Comparison of ENCODE assay signal across 8 mouse cellular contexts in genomic region chr17:83706594-83707126, GRCm38 (mm10). TPM values are rescaled to one million over a fixed set of nuclear protein-coding genes. Genes with fewer than 3 reads are reported as not detected.
A peak's percentile ranks its signal among the peaks of the same experiment; 100 is the strongest.
DNase-seq lines count a peak whose midpoint lies in the region; ATAC-seq and TF ChIP-seq lines count a peak whose summit lies in the region.

No protein-coding gene starts in this region.

- peaks cover 40% of the 10 kb centered on the region for H3K36me3 ChIP-seq in E14TG2a.4 (ENCODE audit: insufficient read depth, low read length)
- H3K36me3 ChIP-seq in embryonic facial prominence, embryonic 14.5 days (ENCODE audit: control insufficient read depth, insufficient read depth, low read length), result peaks cover 25% of the 10 kb centered on the region
- peaks cover 11% of the 10 kb centered on the region for H3K36me3 ChIP-seq in heart, embryonic 16.5 days (ENCODE audit: control insufficient read depth, insufficient read depth)

- peak overlapping the region; percentile 95 for H3K9ac ChIP-seq in embryonic facial prominence, embryonic 14.5 days (ENCODE audit: low read depth, low read length)
- H3K9ac ChIP-seq in heart, embryonic 16.5 days (ENCODE audit: low read length), result peak overlapping the region; percentile 94

- H3K9me3 ChIP-seq in E14TG2a.4 (ENCODE audit: low read length), result no peaks in the 10 kb centered on the region
- H3K9me3 ChIP-seq in embryonic facial prominence, embryonic 14.5 days (ENCODE audit: control insufficient read depth, low read length), result no peaks in the 10 kb centered on the region
- no peaks in the 10 kb centered on the region for H3K9me3 ChIP-seq in heart, embryonic 16.5 days (replicated peaks; ENCODE audit: control insufficient read depth, low read length)

- TF ChIP-seq CTCF in E14TG2a.4 (conservative IDR thresholded peaks at IDR 0.05; ENCODE audit: low read length), result no peak

- peaks cover 82% of the 10 kb centered on the region for H3K4me1 ChIP-seq in E14TG2a.4 (replicated peaks; ENCODE audit: low read depth, low read length)
- H3K4me1 ChIP-seq in embryonic facial prominence, embryonic 14.5 days (ENCODE audit: control insufficient read depth, insufficient read depth, low read length), result peaks cover 9% of the 10 kb centered on the region
- H3K4me1 ChIP-seq in heart, embryonic 16.5 days (ENCODE audit: control insufficient read depth, insufficient read depth, low read length), result peaks cover 9% of the 10 kb centered on the region

- H3K27ac ChIP-seq in embryonic facial prominence, embryonic 14.5 days (replicated peaks; ENCODE audit: low read depth, low read length), result peak overlapping the region; percentile 94
- peak overlapping the region; percentile 94 for H3K27ac ChIP-seq in heart, embryonic 16.5 days (ENCODE audit: low read length)

- peak overlapping the region; percentile 56 for H3K4me2 ChIP-seq in embryonic facial prominence, embryonic 14.5 days (ENCODE audit: low read depth, low read length)
- H3K4me2 ChIP-seq in heart, embryonic 16.5 days (ENCODE audit: low read depth, low read length), result peak overlapping the region; percentile 76

- 1% methylated on average over 15 of the region's 19 CpGs for WGBS in embryonic facial prominence, embryonic 14.5 days
- WGBS in heart, embryonic 16.5 days, result under 1% methylated on average over 19 of the region's 19 CpGs

- peak; percentile 70 for ATAC-seq in embryonic facial prominence, embryonic 14.5 days (ENCODE audit: low read depth)
- ATAC-seq in heart, embryonic 16.5 days (replicated peaks; ENCODE audit: extremely low read depth, insufficient read depth, low FRiP score), result peak; percentile 56

- peak; percentile 52 to 60 for DNase-seq in adrenal gland, postnatal 36 days
- peak; percentile 63 for DNase-seq in embryonic facial prominence, embryonic 14.5 days (ENCODE audit: low spot score)
- DNase-seq in kidney, postnatal 10 days, result peak; percentile 58
- peak; percentile 47 to 57 for DNase-seq in lung, postnatal 4 days
- peak; percentile 40 for DNase-seq in right cerebral cortex, postnatal 25 days
- no peak for DNase-seq in layer of hippocampus, adult 9-11 months

- peak overlapping the region; percentile 92 for H3K4me3 ChIP-seq in E14TG2a.4 (replicated peaks; ENCODE audit: low read length)
- H3K4me3 ChIP-seq in embryonic facial prominence, embryonic 14.5 days (ENCODE audit: low read depth, low read length), result peak overlapping the region; percentile 89
- H3K4me3 ChIP-seq in heart, embryonic 16.5 days (ENCODE audit: low read length), result peak overlapping the region; percentile 81

- H3K27me3 ChIP-seq in E14TG2a.4 (ENCODE audit: insufficient read depth, low read length), result no peaks in the 10 kb centered on the region
- H3K27me3 ChIP-seq in embryonic facial prominence, embryonic 14.5 days (replicated peaks; ENCODE audit: control insufficient read depth, insufficient read depth, low read length), result no peaks in the 10 kb centered on the region
- no peaks in the 10 kb centered on the region for H3K27me3 ChIP-seq in heart, embryonic 16.5 days (ENCODE audit: control insufficient read depth, insufficient read depth, low read length)

RNA-seq across cellular contexts. Expression of gene Mta3, which starts 0.7 kb away (rescaled TPM):
- 10 to 100 TPM; 73.9 to 75.6 TPM for total RNA-seq in adrenal gland, postnatal 36 days (2021)
- polyA plus RNA-seq in embryonic facial prominence, embryonic 14.5 days (2014; fragmentation: Nextera tagmentation; extraction: Ambion mirVana), result 30.8 and 34.1 TPM in 2 replicates
- 40.7 and 43.6 TPM in 2 replicates for polyA plus RNA-seq in heart, embryonic 16.5 days (2015; fragmentation: Nextera tagmentation; extraction: Ambion mirVana)
